Mouse (Mus musculus): ENCODE data around the gene Ptpn14. TPM values are rescaled to one million over a fixed set of nuclear protein-coding genes. Genes with fewer than 3 reads are reported as not detected.
A peak's percentile ranks its signal among the peaks of the same experiment; 100 is the strongest.

The Ptpn14 gene
- polyA plus RNA-seq, 1 experiment from 2014 or later: 56.8 TPM

GRCm38 (mm10) chr1:189740075-189740474, 12.0 kb downstream of the Ptpn14 start:
- ATAC-seq: no peak
- ChIA-PET CTCF (interaction anchor here (1.7 kb wide), 1 partner anchor 48 kb away, joined by 3 read pairs; no protein-coding TSS in a partner anchor), POLR2A (interaction anchor here (2.6 kb wide), 1 partner anchor 8 kb away, joined by 15 read pairs; no protein-coding TSS in a partner anchor)
- no peak for DNase-seq (ENCODE audit: low read depth, low spot score)
- in situ Hi-C loops (cut with MboI; ENCODE audit: low pct_unique_long_range_greater_than_20kb): no loop called here
- no peaks in the 10 kb centered on the region for H3K27me3 ChIP-seq
- TF ChIP-seq CTCF (IDR thresholded peaks at IDR 0.05): no peak

- CTCF ChIA-PET: interaction anchor here (0.9 to 4.3 kb wide), 4 partner anchors 8 to 46 kb away, joined by 3 to 21 read pairs (median 3); no protein-coding TSS in a partner anchor
- TF ChIP-seq CTCF (IDR thresholded peaks at IDR 0.05): no peak
- no peaks in the 10 kb centered on the region for H3K27me3 ChIP-seq
- in situ Hi-C loops (cut with MboI; ENCODE audit: low pct_unique_long_range_greater_than_20kb): no loop called here
- no peak for DNase-seq (ENCODE audit: low read depth, low spot score)
- ATAC-seq: peak; percentile 51
- POLR2A ChIA-PET: interaction anchor here (0.8 to 2.6 kb wide), 3 partner anchors 10 to 43 kb away, joined by 3 to 15 read pairs (median 7); no protein-coding TSS in a partner anchor
Measured at GRCm38 (mm10) chr1:189742041-189742440, 14.0 kb downstream of the Ptpn14 start.

DNA sequence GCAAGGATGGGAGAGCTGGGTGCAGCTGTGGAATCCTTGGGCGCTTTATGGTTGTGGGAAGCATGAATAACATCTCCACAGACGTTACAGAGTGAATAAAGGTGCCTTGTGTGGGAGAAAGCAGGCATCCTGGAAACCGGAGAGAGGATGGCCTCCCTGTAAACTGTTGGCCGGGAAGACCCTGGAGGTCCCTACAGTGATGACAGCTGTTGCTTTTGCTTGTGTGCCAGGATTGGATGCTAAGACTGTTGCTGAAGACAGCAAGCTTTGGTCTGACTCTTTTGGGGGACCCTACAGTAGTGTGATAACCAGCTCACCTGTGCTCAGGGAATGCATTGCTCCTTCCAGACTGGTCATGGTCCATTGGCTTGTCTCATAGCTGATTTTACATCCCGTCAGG, 15.1 kb downstream of the Ptpn14 start:
- ATAC-seq (no peak), DNase-seq (ENCODE audit: low read depth, low spot score) (no peak)
- ChIA-PET CTCF (interaction anchor here (0.6 to 4.3 kb wide), 5 partner anchors 9 to 68 kb away, joined by 3 to 21 read pairs (median 3); no protein-coding TSS in a partner anchor), POLR2A (interaction anchor here (1.0 kb wide), 1 partner anchor 19 kb away, joined by 3 read pairs; no protein-coding TSS in a partner anchor)
- H3K27me3 ChIP-seq: no peaks in the 10 kb centered on the region
- in situ Hi-C loops (cut with MboI; ENCODE audit: low pct_unique_long_range_greater_than_20kb): no loop called here
- TF ChIP-seq CTCF (IDR thresholded peaks at IDR 0.05): no peak

GRCm38 (mm10) chr1:189744914-189745710, 17.0 kb downstream of the Ptpn14 start:
- TF ChIP-seq CTCF (IDR thresholded peaks at IDR 0.05): no peak
- in situ Hi-C loops (cut with MboI; ENCODE audit: low pct_unique_long_range_greater_than_20kb): no loop called here
- ATAC-seq: no peak
- no peak for DNase-seq (ENCODE audit: low read depth, low spot score)
- ChIA-PET CTCF (interaction anchor here (0.7 to 4.3 kb wide), 2 partner anchors 12 to 13 kb away, joined by 3 to 21 read pairs; no protein-coding TSS in a partner anchor), POLR2A (no interaction called here)
- H3K27me3 ChIP-seq: no peaks in the 10 kb centered on the region

DNA sequence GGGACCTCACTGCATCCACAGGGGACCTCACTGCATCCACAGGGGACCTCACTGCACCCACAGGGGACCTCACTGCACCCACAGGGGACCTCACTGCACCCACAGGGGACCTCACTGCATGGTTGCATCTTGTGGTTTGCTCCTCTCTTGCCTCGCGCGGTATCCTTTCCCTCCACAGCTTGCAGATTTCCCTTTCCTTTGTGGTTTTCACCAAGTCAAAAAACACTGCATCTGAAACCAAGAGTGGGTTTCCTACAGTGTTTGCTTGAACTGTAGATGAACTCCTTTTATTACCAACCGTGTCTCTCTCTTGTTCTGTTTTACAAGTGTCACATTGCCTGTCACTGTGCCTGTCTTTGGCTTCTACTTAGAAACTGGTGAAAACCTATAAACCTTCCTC, 18.5 kb downstream of the Ptpn14 start:
- DNase-seq (ENCODE audit: low read depth, low spot score) (no peak), ATAC-seq (no peak)
- H3K27me3 ChIP-seq: no peaks in the 10 kb centered on the region
- TF ChIP-seq CTCF (IDR thresholded peaks at IDR 0.05): no peak
- POLR2A ChIA-PET: interaction anchor here (0.7 kb wide), 1 partner anchor 16 kb away, joined by 3 read pairs; no protein-coding TSS in a partner anchor
- in situ Hi-C loops (cut with MboI; ENCODE audit: low pct_unique_long_range_greater_than_20kb): no loop called here
- CTCF ChIA-PET: no interaction called here

GRCm38 (mm10) chr1:189749789-189750188, 21.7 kb downstream of the Ptpn14 start:
- ATAC-seq: peak; percentile 66
- TF ChIP-seq CTCF (IDR thresholded peaks at IDR 0.05): no peak
- CTCF ChIA-PET: no interaction called here

GRCm38 (mm10) chr1:189750233-189750632, 22.2 kb downstream of the Ptpn14 start:
- in situ Hi-C loops (cut with MboI; ENCODE audit: low pct_unique_long_range_greater_than_20kb): no loop called here
- H3K27me3 ChIP-seq: no peaks in the 10 kb centered on the region
- no peak for TF ChIP-seq CTCF (IDR thresholded peaks at IDR 0.05)
- DNase-seq (ENCODE audit: low read depth, low spot score) (no peak), ATAC-seq (peak; percentile 23)
- POLR2A ChIA-PET: no interaction called here
- CTCF ChIA-PET: no interaction called here

More at GRCm38 (mm10) chr1:189749789-189750188, 21.7 kb downstream of the Ptpn14 start:
- H3K27me3 ChIP-seq: no peaks in the 10 kb centered on the region
- POLR2A ChIA-PET: no interaction called here
- in situ Hi-C loops (cut with MboI; ENCODE audit: low pct_unique_long_range_greater_than_20kb): no loop called here
- no peak for DNase-seq (ENCODE audit: low read depth, low spot score)

DNA sequence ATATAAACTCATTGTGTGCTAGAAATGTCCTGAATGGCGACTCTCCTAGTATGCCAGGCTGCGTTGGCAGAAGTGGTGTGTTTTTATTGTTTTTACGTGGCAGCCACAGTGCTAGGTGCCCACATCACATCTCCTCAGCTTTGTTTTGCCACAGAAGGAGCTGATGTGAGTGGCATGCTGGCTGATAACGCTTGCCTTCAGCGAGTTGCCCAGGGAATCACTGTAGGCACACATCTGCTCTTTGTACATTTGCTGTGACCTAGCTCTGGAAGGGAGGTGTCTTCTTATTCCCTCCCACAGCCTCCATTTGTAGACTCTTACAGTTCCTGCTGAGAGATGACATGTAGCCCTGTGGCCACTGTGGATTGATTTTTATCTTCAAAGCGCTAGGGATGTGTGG, 24.2 kb downstream of the Ptpn14 start:
- DNase-seq (ENCODE audit: low read depth, low spot score): no peak
- ChIA-PET CTCF (no interaction called here), POLR2A (no interaction called here)
- ATAC-seq: no peak
- in situ Hi-C loops (cut with MboI; ENCODE audit: low pct_unique_long_range_greater_than_20kb): no loop called here
- TF ChIP-seq CTCF (IDR thresholded peaks at IDR 0.05): no peak
- H3K27me3 ChIP-seq: no peaks in the 10 kb centered on the region

- CTCF ChIA-PET: interaction anchor here (1.5 kb wide), 1 partner anchor 38 kb away, joined by 4 read pairs; no protein-coding TSS in a partner anchor
- DNase-seq (ENCODE audit: low read depth, low spot score) (no peak), ATAC-seq (no peak)
- no peak for TF ChIP-seq CTCF (IDR thresholded peaks at IDR 0.05)
- H3K27me3 ChIP-seq: no peaks in the 10 kb centered on the region
- POLR2A ChIA-PET: no interaction called here
- in situ Hi-C loops (cut with MboI; ENCODE audit: low pct_unique_long_range_greater_than_20kb): no loop called here
Measured at GRCm38 (mm10) chr1:189755072-189755471, 27.0 kb downstream of the Ptpn14 start.

DNA sequence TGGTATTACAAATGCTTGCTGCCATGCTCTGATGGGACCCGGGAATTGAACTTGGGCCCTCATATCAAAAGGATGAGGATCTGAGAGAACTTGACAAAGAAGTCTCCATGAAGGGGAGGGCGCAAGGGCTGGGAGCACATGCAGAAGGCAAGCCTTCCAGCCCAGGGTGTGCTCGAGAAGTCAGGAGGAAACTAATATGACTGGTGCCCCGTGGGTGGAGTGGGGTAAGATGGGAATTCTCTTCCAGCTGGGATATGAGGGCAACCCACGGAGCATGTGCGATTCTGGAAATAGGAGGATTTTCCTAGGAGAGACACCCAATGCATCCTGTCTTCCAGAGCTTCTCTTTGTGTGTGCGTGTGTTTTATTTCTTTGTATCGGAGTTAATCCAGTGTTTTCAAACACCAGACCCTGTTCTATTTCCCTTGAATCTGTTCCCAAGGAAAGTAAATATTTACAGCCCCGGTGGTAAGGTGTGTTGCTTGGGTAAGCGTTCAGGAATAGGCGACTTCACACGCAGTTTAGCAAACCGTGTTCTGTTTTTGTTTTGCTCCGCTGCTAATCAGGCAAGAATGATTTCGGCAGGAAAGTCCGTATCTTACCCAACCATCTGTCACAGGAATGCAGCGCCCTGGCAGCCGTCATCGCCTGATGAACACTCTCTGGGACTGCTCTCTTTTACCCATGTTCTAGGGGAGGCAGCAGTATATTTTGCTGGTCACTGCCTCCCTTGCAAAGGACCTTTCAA, 28.4 kb downstream of the Ptpn14 start:
- in situ Hi-C loops (cut with MboI; ENCODE audit: low pct_unique_long_range_greater_than_20kb): no loop called here
- peak; percentile 61 for ATAC-seq
- TF ChIP-seq CTCF (IDR thresholded peaks at IDR 0.05): no peak
- no peaks in the 10 kb centered on the region for H3K27me3 ChIP-seq
- CTCF ChIA-PET: interaction anchor here (0.9 kb wide), 1 partner anchor 12 kb away, joined by 3 read pairs; no protein-coding TSS in a partner anchor
- peak; percentile 79 for DNase-seq (ENCODE audit: low read depth, low spot score)
- POLR2A ChIA-PET: interaction anchor here (0.7 to 1.0 kb wide), 4 partner anchors 9 to 60 kb away, joined by 3 to 6 read pairs (median 4); no protein-coding TSS in a partner anchor

Measured in Patski (cell line).